Mouse (Mus musculus) midbrain, embryonic 11.5 days (tissue): ENCODE measurements around the gene AB124611. TPM values are rescaled to one million over a fixed set of nuclear protein-coding genes. Genes with fewer than 3 reads are reported as not detected.
"Not testable (repeated sequence)": the region's sequence is repeated elsewhere in the genome, so short reads cannot be mapped to it uniquely, and the experiment has no call there.

Experiments
- ATAC-seq: fragments of 200-750 bp; cut with Nextera tagmentation; 2 replicates; pipeline ENCODE4 v1.8.0; 2017; ENCODE audit warnings: moderate TSS enrichment, moderate library complexity; ENCODE audit not compliant: low FRiP score
- DNase-seq: peaks from one replicate; pipeline ENCODE4 v3.0.0; 2015; ENCODE audit warnings: low spot score; ENCODE audit errors: missing footprints
- H3K27ac ChIP-seq: fragments of 300-500 bp; sonication (generic); 2 replicates; pipeline ENCODE4 v1.5.1; 2014; ENCODE audit warnings: low read depth, low read length
- H3K27me3 ChIP-seq: fragments of 300-500 bp; sonication (generic); 2 replicates; pipeline ENCODE4 v1.6.1; 2014; ENCODE audit warnings: mild to moderate bottlenecking, low read length, moderate library complexity, mixed read lengths; ENCODE audit not compliant: control insufficient read depth, insufficient read depth
- H3K36me3 ChIP-seq: fragments of 300-500 bp; sonication (generic); 2 replicates; pipeline ENCODE4 v1.6.1; 2014; ENCODE audit warnings: mild to moderate bottlenecking, low read length, moderate library complexity, mixed read lengths; ENCODE audit not compliant: control insufficient read depth, insufficient read depth
- H3K4me1 ChIP-seq: fragments of 300-500 bp; sonication (generic); 2 replicates; pipeline ENCODE4 v1.6.1; 2014; ENCODE audit warnings: low read length; ENCODE audit not compliant: control insufficient read depth, insufficient read depth
- H3K4me2 ChIP-seq: fragments of 300-500 bp; sonication (generic); 2 replicates; pipeline ENCODE4 v1.6.1; 2014; ENCODE audit warnings: mild to moderate bottlenecking, moderate library complexity
- H3K4me3 ChIP-seq: fragments of 300-500 bp; sonication (generic); 2 replicates; pipeline ENCODE4 v1.5.1; 2014; ENCODE audit warnings: low read depth, low read length
- H3K9ac ChIP-seq: fragments of 300-500 bp; sonication (generic); 2 replicates; pipeline ENCODE4 v1.6.1; 2014; ENCODE audit warnings: low read length
- H3K9me3 ChIP-seq: fragments of 300-500 bp; sonication (generic); 2 replicates; pipeline ENCODE4 v1.6.1; 2016; ENCODE audit warnings: low read length; ENCODE audit not compliant: control insufficient read depth
- WGBS: fragments of 180-500 bp; shearing (Covaris S2); extraction: QIAGEN DNeasy Blood & Tissue Kit; methylation state at CpG from one replicate; pipeline ENCODE4 v1.1.7; 2014; 5-methylcytosine and 5-hydroxymethylcytosine counted together
- polyA plus RNA-seq: library from polyadenylated mRNA; unstranded; fragments of >200 nt; fragmentation: Nextera tagmentation; extraction: Ambion mirVana; gene quantifications from 2 replicates; pipeline ENCODE4 v1.2.1, GENCODE M21; 2014

Gene AB124611
- polyA plus RNA-seq, 1 experiment from 2014 or later, result 2.9 TPM

DNA sequence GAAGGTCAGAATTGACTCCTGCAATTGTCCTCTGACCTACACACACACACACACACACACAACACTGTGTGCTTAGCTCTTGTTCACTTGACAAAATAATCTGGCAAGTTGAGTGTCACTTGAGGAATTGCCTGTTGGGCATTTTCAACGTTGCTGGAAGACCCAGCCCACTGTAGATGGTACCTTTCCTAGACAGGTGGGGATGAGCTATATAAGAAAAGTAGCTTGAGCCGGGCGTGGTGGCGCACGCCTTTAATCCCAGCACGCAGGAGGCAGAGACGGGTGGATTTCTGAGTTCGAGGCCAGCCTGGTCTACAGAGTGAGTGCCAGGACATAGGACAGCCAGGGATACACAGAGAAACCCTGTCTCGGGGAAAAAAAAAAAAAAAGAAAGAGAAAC lies 14.9 kb upstream of the AB124611 start:
- ATAC-seq, result no peak
- no peak overlapping the region for H3K27ac ChIP-seq
- peak overlapping the region; percentile 79 for H3K9ac ChIP-seq
- H3K4me2 ChIP-seq, result peak overlapping the region; percentile 70
- peaks cover 9% of the 10 kb centered on the region for H3K4me1 ChIP-seq
- no peak for DNase-seq
- peak overlapping the region; percentile 67 for H3K4me3 ChIP-seq
- H3K27me3 ChIP-seq, result no peaks in the 10 kb centered on the region
- WGBS, result 84% methylated on average over 9 of the region's 9 CpGs
- no peaks in the 10 kb centered on the region for H3K9me3 ChIP-seq
- peaks cover 3% of the 10 kb centered on the region; the same call in 1 of the 2 replicates for H3K36me3 ChIP-seq

DNA sequence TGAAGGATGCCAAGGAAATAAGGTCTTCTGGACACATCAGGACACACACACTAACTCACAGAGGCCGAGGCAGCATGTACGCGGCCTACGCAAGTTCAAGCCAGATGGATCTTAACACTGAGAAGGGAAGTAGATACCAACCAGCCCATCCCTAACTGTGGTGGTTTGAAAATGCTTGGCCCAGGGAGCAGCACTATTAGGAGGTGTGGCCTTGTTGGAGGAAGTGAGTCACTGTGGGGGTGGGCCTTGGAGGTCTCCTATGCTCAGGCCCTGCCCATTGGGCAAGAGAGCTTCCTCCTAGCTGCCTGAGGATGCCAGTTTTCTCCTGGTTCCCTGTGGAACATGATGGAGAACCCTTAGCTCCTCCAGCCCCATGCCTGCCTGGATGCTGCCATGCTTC lies 12.5 kb upstream of the AB124611 start:
- H3K36me3 ChIP-seq, result no peaks in the 10 kb centered on the region; the same call in 1 of the 2 replicates
- H3K27me3 ChIP-seq, result no peaks in the 10 kb centered on the region
- H3K4me1 ChIP-seq, result peaks cover 9% of the 10 kb centered on the region
- no peak overlapping the region for H3K4me2 ChIP-seq
- no peak overlapping the region for H3K9ac ChIP-seq
- WGBS, result 97% methylated on average over 4 of the region's 4 CpGs
- DNase-seq (no peak), ATAC-seq (no peak)
- H3K9me3 ChIP-seq, result no peaks in the 10 kb centered on the region
- H3K27ac ChIP-seq, result no peak overlapping the region
- no peak overlapping the region for H3K4me3 ChIP-seq

DNA sequence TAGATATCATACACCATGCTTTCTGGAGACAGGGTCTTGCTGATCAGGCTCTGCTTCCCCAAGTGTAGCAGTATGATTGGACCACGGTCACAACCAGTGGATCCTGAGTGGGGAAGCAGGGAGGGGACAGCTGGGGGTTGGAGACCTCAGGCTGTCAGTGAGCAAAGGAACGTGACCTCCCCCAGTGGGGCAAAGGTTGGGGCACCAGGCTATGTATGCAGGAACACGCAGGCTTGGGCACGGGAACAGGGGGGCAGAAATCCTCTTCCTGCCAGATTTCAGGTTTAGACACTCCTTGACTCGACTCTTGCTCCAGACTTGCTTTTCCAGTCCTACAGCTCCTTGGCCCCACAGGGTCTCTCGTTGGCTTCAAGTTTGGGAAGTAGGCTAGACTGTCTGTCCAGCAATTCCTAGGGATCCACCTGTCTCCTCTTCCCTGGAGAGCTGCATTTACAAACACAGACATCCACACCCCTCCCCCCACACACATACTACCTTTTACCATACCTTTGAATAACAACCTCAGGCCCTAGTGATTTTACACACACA lies 8.0 kb upstream of the AB124611 start:
- Histone ChIP-seq H3K4me3 (no peak overlapping the region), H3K4me1 (no peaks in the 10 kb centered on the region), H3K27me3 (no peaks in the 10 kb centered on the region), H3K4me2 (no peak overlapping the region), H3K9ac (no peak overlapping the region), H3K36me3 (no peaks in the 10 kb centered on the region), H3K9me3 (no peaks in the 10 kb centered on the region), H3K27ac (no peak overlapping the region)
- 81% methylated on average over 6 of the region's 6 CpGs for WGBS
- ATAC-seq (no peak), DNase-seq (no peak)

DNA sequence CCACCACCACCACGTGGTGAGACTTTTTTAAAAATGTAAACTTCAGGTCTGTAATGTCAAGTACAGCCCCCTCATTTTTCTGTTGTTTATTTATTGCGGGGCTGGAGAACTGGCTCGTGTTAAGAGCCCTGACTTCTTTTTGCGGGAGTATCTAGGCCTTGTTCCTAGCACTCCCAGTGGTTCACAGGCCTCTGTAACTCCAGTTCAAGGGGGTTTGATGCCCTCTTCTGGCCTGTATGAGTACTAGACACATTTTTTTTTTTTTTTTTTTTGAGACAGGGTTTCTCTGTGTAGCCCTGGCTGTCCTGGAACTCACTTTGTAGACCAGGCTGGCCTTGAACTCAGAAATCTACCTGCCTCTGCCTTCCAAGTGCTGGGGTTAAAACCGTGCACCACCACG lies 7.3 kb upstream of the AB124611 start:
- not testable (repeated sequence) for H3K27me3 ChIP-seq, ATAC-seq, H3K4me1 ChIP-seq, H3K36me3 ChIP-seq, H3K9me3 ChIP-seq, DNase-seq, H3K4me2 ChIP-seq, H3K27ac ChIP-seq, H3K4me3 ChIP-seq, H3K9ac ChIP-seq
- 81% methylated on average over 6 of the region's 6 CpGs for WGBS

DNA sequence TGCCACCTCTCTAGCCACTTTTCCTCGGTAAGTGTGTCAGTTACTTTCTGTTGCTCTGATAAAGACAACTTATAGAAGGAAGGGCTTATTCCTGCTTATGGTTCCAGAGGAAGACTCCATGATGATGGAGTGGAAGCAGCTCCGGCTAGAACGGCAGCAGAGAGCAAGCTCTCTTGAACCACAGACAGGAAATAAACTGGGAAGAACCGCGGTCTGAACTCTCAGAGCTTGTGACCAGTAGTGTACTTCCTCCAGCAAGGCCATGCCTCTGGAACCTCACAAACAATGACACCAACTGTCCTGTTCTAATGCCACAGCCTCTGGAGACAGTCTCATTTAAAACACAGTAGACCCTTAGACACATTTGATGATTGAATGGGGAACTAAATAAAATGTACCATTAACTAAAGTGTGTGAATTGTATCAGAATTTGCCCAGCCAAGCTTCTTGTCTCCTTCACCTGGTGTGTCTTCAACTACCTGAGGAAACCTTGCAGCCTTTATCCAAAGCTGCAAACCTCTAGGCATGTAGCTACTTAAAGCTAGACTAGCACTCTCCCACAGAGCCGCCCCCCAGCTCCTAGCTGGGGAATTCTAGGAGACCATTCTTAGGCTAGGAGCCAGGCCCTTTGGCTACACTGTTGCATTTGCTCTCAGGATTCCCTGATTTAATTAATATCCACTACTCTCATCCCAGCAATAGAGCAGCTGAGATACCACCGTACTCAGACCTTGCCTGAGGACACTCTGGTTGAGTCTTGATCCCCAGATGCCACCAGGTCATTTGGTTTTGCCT lies 637 bp upstream of the AB124611 start:
- no peak overlapping the region for H3K9ac ChIP-seq
- no peaks in the 10 kb centered on the region for H3K27me3 ChIP-seq
- H3K4me1 ChIP-seq, result no peaks in the 10 kb centered on the region
- H3K27ac ChIP-seq, result no peak overlapping the region
- no peaks in the 10 kb centered on the region for H3K36me3 ChIP-seq
- no peaks in the 10 kb centered on the region for H3K9me3 ChIP-seq
- H3K4me3 ChIP-seq, result no peak overlapping the region
- 86% methylated on average over 7 of the region's 7 CpGs for WGBS
- H3K4me2 ChIP-seq, result no peak overlapping the region
- ATAC-seq (no peak), DNase-seq (no peak)

DNA sequence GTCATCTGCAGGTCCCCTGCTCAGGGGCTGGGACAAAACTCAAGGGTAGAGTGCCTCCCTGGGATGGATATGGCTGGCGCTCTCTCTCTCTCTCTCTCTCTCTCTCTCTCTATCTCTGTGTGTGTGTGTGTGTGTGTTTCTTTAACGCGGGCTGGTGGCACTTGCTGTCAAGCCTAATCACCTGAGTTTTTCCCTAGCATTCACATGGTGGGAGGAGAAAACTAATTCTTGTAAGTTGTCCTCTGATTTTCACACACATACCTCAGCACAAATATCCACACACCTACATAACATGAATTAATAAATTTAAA lies 613 bp downstream of the AB124611 start:
- Histone ChIP-seq H3K36me3 (no peaks in the 10 kb centered on the region), H3K27ac (no peak overlapping the region), H3K4me2 (no peak overlapping the region), H3K9ac (no peak overlapping the region), H3K9me3 (no peaks in the 10 kb centered on the region), H3K27me3 (no peaks in the 10 kb centered on the region), H3K4me3 (no peak overlapping the region), H3K4me1 (no peaks in the 10 kb centered on the region)
- 92% methylated on average over 3 of the region's 3 CpGs for WGBS
- DNase-seq (no peak), ATAC-seq (no peak)

DNA sequence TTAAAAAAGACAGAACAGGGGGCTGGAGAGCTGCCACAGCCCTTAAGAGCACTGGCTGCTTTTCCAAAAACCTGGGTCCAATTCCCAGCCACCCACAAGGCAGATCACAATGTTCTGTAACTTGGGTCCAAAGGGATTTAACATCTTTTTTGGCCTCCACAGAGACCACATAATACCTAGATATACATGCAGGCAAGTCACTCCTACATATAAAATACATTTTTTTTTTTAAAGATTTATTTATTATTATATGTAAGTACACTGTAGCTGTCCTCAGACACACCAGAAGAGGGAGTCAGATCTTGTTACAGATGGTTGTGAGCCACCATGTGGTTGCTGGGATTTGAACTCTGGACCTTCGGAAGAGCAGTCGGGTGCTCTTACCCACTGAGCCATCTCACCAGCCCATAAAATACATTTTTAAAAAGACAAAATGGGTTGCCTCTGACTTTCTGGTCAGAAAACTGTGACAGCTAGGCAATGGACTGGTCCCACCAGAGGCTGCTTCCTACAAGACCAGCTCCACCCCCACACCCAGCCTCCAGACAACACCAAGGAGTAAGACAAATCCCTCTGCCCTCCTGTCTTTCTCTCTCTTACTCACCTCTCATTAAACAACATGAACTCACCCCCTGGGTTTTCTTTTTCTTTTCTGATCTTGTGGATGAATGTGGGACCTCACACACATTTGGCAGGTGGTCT lies 1.3 kb downstream of the AB124611 start:
- ATAC-seq (no peak), DNase-seq (no peak)
- Histone ChIP-seq H3K4me1 (no peaks in the 10 kb centered on the region), H3K9ac (no peak overlapping the region), H3K4me3 (no peak overlapping the region), H3K36me3 (no peaks in the 10 kb centered on the region), H3K9me3 (no peaks in the 10 kb centered on the region), H3K4me2 (no peak overlapping the region), H3K27me3 (no peaks in the 10 kb centered on the region), H3K27ac (no peak overlapping the region)
- WGBS, result 91% methylated on average over 2 of the region's 2 CpGs

DNA sequence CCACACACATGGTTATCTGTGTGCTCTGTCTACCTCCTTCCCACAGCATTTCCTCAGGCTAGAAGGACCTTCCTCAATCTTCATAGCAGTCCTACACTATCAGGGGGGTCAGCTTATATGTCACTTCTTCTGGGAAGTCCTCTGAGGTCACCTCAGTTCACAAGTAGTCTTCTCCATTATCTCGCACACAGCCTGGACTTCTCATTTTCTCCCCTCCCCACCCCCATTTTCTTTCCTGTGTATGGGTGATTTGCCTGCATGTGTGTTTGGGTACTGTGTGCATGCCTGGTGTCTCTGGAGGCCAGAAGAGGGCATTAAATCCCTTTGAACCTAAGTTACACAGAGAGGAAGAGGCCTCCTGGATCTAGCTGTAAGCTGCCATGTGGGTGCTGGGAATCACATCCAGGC lies 1.9 kb downstream of the AB124611 start:
- Histone ChIP-seq H3K4me2 (no peak overlapping the region), H3K27ac (no peak overlapping the region), H3K27me3 (no peaks in the 10 kb centered on the region), H3K4me3 (no peak overlapping the region), H3K4me1 (no peaks in the 10 kb centered on the region), H3K9ac (no peak overlapping the region), H3K36me3 (no peaks in the 10 kb centered on the region), H3K9me3 (no peaks in the 10 kb centered on the region)
- whole genome bisulfite sequencing, result 73% methylated on average over 1 of the region's 1 CpGs
- ATAC-seq (0 out of 2 replicates have a peak, but pooled peaks have one; percentile 5), DNase-seq (no peak)

DNA sequence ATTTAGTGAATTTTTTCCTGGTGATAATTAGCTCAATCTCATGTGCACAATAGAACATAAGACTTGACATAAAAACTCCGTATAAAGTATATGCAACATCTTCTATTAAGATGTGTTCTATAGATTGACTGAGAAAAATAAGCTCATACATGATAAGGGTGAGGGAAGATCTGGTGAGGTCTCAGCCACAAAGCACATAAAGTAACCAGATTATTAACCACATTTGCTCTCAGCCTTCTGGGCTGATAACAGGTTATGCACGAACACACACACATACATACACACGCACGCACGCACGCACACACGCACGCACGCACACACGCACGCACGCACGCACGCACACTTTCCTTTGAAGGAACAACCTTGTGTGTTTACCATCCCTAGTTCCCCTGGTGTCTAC lies 10.5 kb downstream of the AB124611 start:
- no peaks in the 10 kb centered on the region; the same call in 1 of the 2 replicates for H3K36me3 ChIP-seq
- no peaks in the 10 kb centered on the region for H3K4me1 ChIP-seq
- no peak for ATAC-seq
- H3K27me3 ChIP-seq, result no peaks in the 10 kb centered on the region
- H3K27ac ChIP-seq, result no peak overlapping the region
- no peak overlapping the region for H3K9ac ChIP-seq
- WGBS, result 93% methylated on average over 14 of the region's 14 CpGs
- H3K4me2 ChIP-seq, result no peak overlapping the region
- no peak for DNase-seq
- no peak overlapping the region for H3K4me3 ChIP-seq
- no peaks in the 10 kb centered on the region for H3K9me3 ChIP-seq
